Mouse (Mus musculus) limb, embryonic 14.5 days (tissue): ENCODE results near the gene Fam234b. TPM values are rescaled to one million over a fixed set of nuclear protein-coding genes. Genes with fewer than 3 reads are reported as not detected.

Experiments
- ATAC-seq: fragments of 200-750 bp; cut with Nextera tagmentation; 2 replicates; pipeline ENCODE4 v1.8.0; 2017; ENCODE audit warnings: low read depth, moderate number of reproducible peaks, moderate TSS enrichment; ENCODE audit not compliant: low FRiP score
- DNase-seq: peaks from one replicate; pipeline ENCODE4 v3.0.0-alpha.2; 2015; ENCODE audit warnings: low spot score
- H3K27ac ChIP-seq: fragments of 300-500 bp; sonication (generic); replicated peaks from 2 replicates; pipeline ENCODE4 v1.5.1; 2014; ENCODE audit warnings: low read depth, mild to moderate bottlenecking, low read length, moderate library complexity, mixed read lengths
- H3K27me3 ChIP-seq: fragments of 300-500 bp; sonication (generic); 2 replicates; pipeline ENCODE4 v1.6.1; 2014; ENCODE audit warnings: low read length, mixed read lengths; ENCODE audit not compliant: control insufficient read depth, insufficient read depth
- H3K36me3 ChIP-seq: fragments of 300-500 bp; sonication (generic); 2 replicates; pipeline ENCODE4 v1.6.1; 2014; ENCODE audit warnings: mild to moderate bottlenecking, low read length, moderate library complexity, mixed read lengths; ENCODE audit not compliant: control insufficient read depth, insufficient read depth
- H3K4me1 ChIP-seq: fragments of 300-500 bp; sonication (generic); 2 replicates; pipeline ENCODE4 v1.6.1; 2014; ENCODE audit warnings: antibody characterized with exemption, low read length, mixed read lengths; ENCODE audit not compliant: control insufficient read depth, insufficient read depth
- H3K4me2 ChIP-seq: fragments of 300-500 bp; sonication (generic); replicated peaks from 2 replicates; pipeline ENCODE4 v1.6.1; 2014; ENCODE audit warnings: low read depth, mild to moderate bottlenecking, low read length, moderate library complexity; ENCODE audit not compliant: severe bottlenecking
- H3K4me3 ChIP-seq: fragments of 300-500 bp; sonication (generic); replicated peaks from 2 replicates; pipeline ENCODE4 v1.5.1; 2014; ENCODE audit warnings: low read length
- H3K9ac ChIP-seq: fragments of 300-500 bp; sonication (generic); 2 replicates; pipeline ENCODE4 v1.6.1; 2014; ENCODE audit warnings: mild to moderate bottlenecking, low read depth, low read length, moderate library complexity; ENCODE audit not compliant: severe bottlenecking
- H3K9me3 ChIP-seq: fragments of 300-500 bp; sonication (generic); 2 replicates; pipeline ENCODE4 v1.6.1; 2016; ENCODE audit warnings: low read length; ENCODE audit not compliant: control insufficient read depth
- POLR2A ChIP-seq: fragments of 200-500 bp; IDR thresholded peaks from 2 replicates; pipeline ENCODE4 v1.8.0; 2012; ENCODE audit warnings: inconsistent platforms, mild to moderate bottlenecking, moderate library complexity, borderline replicate concordance; ENCODE audit not compliant: insufficient read depth, insufficient read length; ENCODE audit errors: extremely low read depth
- WGBS: fragments of 180-500 bp; shearing (Covaris S2); extraction: QIAGEN DNeasy Blood & Tissue Kit; methylation state at CpG from one replicate; pipeline ENCODE4 v1.1.7; 2014; 5-methylcytosine and 5-hydroxymethylcytosine counted together
- polyA plus RNA-seq, 2 experiments: library from polyadenylated mRNA; depleted of rRNA in 1 of 2; stranded (reverse) in 1 of 2; unstranded in 1 of 2; fragments of >200 nt; fragmentation: Nextera tagmentation in 1 of 2; extraction: Ambion mirVana in 1 of 2; gene quantifications; 2 replicates each; pipeline versions ENCODE4 v1.2.1 to v1.2.3; 2012 to 2014

Fam234b gene
- polyA plus RNA-seq, 2 experiments = 23.9 to 26.2 TPM

- ATAC-seq (no peak), DNase-seq (no peak)
- H3K27me3 ChIP-seq = no peaks in the 10 kb centered on the region
- 86% methylated on average over 7 of the region's 7 CpGs for WGBS
- H3K36me3 ChIP-seq = no peaks in the 10 kb centered on the region
- peaks cover 4% of the 10 kb centered on the region; the same call in 1 of the 2 replicates for H3K9me3 ChIP-seq
- no peak within 1 kb of the TSS for H3K4me3 ChIP-seq
- H3K9ac ChIP-seq = no peak within 1 kb of the TSS
- TF ChIP-seq POLR2A = no peak
- H3K4me2 ChIP-seq = no peak within 1 kb of the TSS
- H3K4me1 ChIP-seq = peaks cover 30% of the 10 kb centered on the region
- H3K27ac ChIP-seq = peak within 1 kb of the TSS; percentile 76; the same call in 1 of the 2 replicates
Measured at GRCm38 (mm10) chr6:135254153-135254552, 56.4 kb downstream of the Fam234b start, which contains the start of gene Gsg1. Gene Gsg1, minus strand, starts transcription at chr6:135254351.

GRCm38 (mm10) chr6:135260435-135260834 lies 62.7 kb downstream of the Fam234b start:
- Histone ChIP-seq H3K36me3 (no peaks in the 10 kb centered on the region), H3K4me3 (no peak overlapping the region), H3K27me3 (no peaks in the 10 kb centered on the region), H3K9me3 (peaks cover 3% of the 10 kb centered on the region; the same call in 1 of the 2 replicates), H3K27ac (no peak overlapping the region), H3K9ac (no peak overlapping the region), H3K4me2 (no peak overlapping the region), H3K4me1 (0 out of 2 replicates have a peak, but pooled peaks cover 2% of the 10 kb centered on the region)
- TF ChIP-seq POLR2A = no peak
- ATAC-seq = no peak
- no peak for DNase-seq
- 80% methylated on average over 6 of the region's 6 CpGs for WGBS

GRCm38 (mm10) chr6:135261124-135261523 lies 63.3 kb downstream of the Fam234b start:
- Histone ChIP-seq H3K27me3 (no peaks in the 10 kb centered on the region), H3K4me1 (0 out of 2 replicates have a peak, but pooled peaks cover 2% of the 10 kb centered on the region), H3K9me3 (no peaks in the 10 kb centered on the region), H3K4me2 (no peak overlapping the region), H3K9ac (no peak overlapping the region), H3K4me3 (no peak overlapping the region), H3K27ac (no peak overlapping the region), H3K36me3 (no peaks in the 10 kb centered on the region)
- TF ChIP-seq POLR2A = no peak
- ATAC-seq (no peak), DNase-seq (no peak)
- WGBS = 84% methylated on average over 9 of the region's 9 CpGs

GRCm38 (mm10) chr6:135262565-135262964 lies 64.8 kb downstream of the Fam234b start:
- DNase-seq (no peak), ATAC-seq (no peak)
- Histone ChIP-seq H3K4me2 (no peak overlapping the region), H3K4me1 (0 out of 2 replicates have a peak, but pooled peaks cover 2% of the 10 kb centered on the region), H3K9me3 (no peaks in the 10 kb centered on the region), H3K27ac (no peak overlapping the region), H3K27me3 (no peaks in the 10 kb centered on the region), H3K36me3 (no peaks in the 10 kb centered on the region), H3K9ac (no peak overlapping the region), H3K4me3 (no peak overlapping the region)
- TF ChIP-seq POLR2A = no peak
- WGBS = 56% methylated on average over 2 of the region's 2 CpGs

GRCm38 (mm10) chr6:135264136-135264535 lies 66.4 kb downstream of the Fam234b start:
- Histone ChIP-seq H3K9me3 (no peaks in the 10 kb centered on the region), H3K4me2 (no peak overlapping the region), H3K4me1 (0 out of 2 replicates have a peak, but pooled peaks cover 2% of the 10 kb centered on the region), H3K4me3 (no peak overlapping the region), H3K27me3 (no peaks in the 10 kb centered on the region), H3K9ac (no peak overlapping the region), H3K27ac (no peak overlapping the region), H3K36me3 (no peaks in the 10 kb centered on the region)
- DNase-seq (no peak), ATAC-seq (no peak)
- 88% methylated on average over 6 of the region's 6 CpGs for WGBS
- no peak for TF ChIP-seq POLR2A
